Mouse (Mus musculus) bone marrow macrophage, adult 2 months (primary cell): ENCODE measurements around the gene Nfkbid.

Experiments
- CTCF ChIP-seq: IDR thresholded peaks from 2 replicates; pipeline ENCODE4 v1.5.1; 2012; ENCODE audit warnings: low read depth, mild to moderate bottlenecking, low read length, moderate library complexity
- POLR2A ChIP-seq: IDR thresholded peaks from 2 replicates; pipeline ENCODE4 v1.6.1; 2012; ENCODE audit warnings: mild to moderate bottlenecking, low read depth, low read length, borderline replicate concordance

DNA sequence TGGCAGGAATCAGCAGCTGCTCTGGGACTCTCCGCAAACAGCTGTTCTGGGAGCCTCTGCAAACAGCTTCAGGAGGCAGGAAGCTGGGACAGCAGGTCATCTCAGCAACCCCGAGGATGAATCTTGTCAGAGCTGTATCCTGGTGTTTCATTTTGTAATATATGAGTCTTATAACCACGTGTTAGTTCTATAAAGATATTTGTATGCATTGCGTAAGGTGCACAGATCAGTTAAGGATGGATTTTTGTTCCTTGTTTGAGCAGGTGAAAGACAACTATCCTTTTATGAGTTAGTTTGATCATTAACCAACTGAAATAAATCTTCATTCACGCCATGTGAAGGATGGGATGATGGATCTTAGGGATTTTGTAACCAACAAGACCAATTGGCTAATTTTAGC is 41.5 kb upstream of the Nfkbid start:
- TF ChIP-seq CTCF (no peak), POLR2A (no peak)
